Mouse (Mus musculus): ENCODE results near the gene Cmtm5.

- TF ChIP-seq POLR2A (IDR thresholded peaks at IDR 0.05; ENCODE audit: control insufficient read depth in 1 of 2, insufficient read depth in 1 of 2, low read depth in 1 of 2, low read length in 2 of 2, poor library complexity in 1 of 2) (no peak), RAD21 (IDR thresholded peaks at IDR 0.05; ENCODE audit: low read depth, low read length) (no peak), USF1 (IDR thresholded peaks at IDR 0.05; ENCODE audit: low read depth, low read length) (no peak), CTCF (IDR thresholded peaks at IDR 0.05 in 2 of 3, conservative IDR thresholded peaks at IDR 0.05 in 1 of 3; ENCODE audit: control insufficient read depth in 1 of 3, insufficient read depth in 1 of 3, low read depth in 2 of 3, low read length in 3 of 3, poor library complexity in 1 of 3, severe bottlenecking in 1 of 3) (no peak), ZC3H11A (IDR thresholded peaks at IDR 0.05; ENCODE audit: low read depth, low read length) (no peak), SMC3 (IDR thresholded peaks at IDR 0.05; ENCODE audit: low read depth, low read length) (no peak), TAL1 (IDR thresholded peaks at IDR 0.05; ENCODE audit: low read length) (no peak), ZKSCAN1 (IDR thresholded peaks at IDR 0.05; ENCODE audit: low read depth, low read length) (no peak), ELF1 (IDR thresholded peaks at IDR 0.05; ENCODE audit: low read depth, low read length) (no peak), TCF12 (IDR thresholded peaks at IDR 0.05; ENCODE audit: low read depth, low read length) (no peak), MAX (IDR thresholded peaks at IDR 0.05; ENCODE audit: low read length) (no peak)
Measured at GRCm38 (mm10) chr14:54941024-54941978, 5.2 kb downstream of the Cmtm5 start.
